Mouse (Mus musculus) adrenal gland, adult (tissue): ENCODE results near the gene Ttc3.
A peak's percentile ranks its signal among the peaks of the same experiment; 100 is the strongest.
"Not testable (repeated sequence)": the region's sequence is repeated elsewhere in the genome, so short reads cannot be mapped to it uniquely, and the experiment has no call there.

Experiments
- DNase-seq, 2 experiments: peaks; one replicate each; pipeline ENCODE4 v3.0.0; 2022 to 2023; ENCODE audit warnings: low spot score in 1 of 2; ENCODE audit not compliant: inconsistent age in 2 of 2

Ttc3 gene

DNA sequence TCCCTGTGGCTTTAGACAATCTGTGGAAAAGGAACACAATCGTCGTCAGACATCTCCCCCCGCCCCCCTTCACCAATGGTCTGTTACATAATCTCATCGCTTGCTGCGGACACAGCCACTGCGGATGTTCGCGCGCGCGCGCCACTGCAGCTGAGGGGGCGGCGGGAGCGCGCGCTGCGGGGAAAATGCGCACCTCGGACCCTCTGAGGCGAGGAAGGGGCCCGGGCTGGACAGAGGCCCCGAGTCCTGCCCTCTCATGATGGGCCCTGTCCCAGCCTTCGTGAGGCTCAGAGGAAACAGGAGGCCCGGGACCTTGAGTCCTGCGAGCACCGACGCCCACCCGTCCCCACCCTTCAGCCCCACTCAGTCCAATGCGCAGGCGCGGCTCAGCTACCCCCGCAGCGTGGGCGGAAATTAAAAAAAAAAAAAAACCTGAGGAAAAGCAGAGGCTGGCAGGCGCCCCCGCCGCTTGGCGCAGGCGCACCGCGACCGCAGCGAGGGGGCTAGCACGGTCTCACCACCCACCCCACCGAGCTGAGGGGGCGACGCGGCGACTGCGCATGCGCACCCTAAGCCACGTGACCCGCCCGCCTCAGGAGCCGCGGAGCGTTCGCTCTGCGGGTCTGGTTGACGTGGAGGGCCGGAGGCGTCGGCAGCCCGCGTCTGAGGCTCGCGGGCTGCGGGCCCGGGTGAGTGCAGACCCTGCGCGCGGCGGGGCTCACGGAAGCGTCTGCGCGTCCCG lies at the start of gene Ttc3:
TSS of gene Ttc3 (plus strand) at position 446 of the 742 bp plus-strand sequence.
- peak; percentile 97 for DNase-seq

DNA sequence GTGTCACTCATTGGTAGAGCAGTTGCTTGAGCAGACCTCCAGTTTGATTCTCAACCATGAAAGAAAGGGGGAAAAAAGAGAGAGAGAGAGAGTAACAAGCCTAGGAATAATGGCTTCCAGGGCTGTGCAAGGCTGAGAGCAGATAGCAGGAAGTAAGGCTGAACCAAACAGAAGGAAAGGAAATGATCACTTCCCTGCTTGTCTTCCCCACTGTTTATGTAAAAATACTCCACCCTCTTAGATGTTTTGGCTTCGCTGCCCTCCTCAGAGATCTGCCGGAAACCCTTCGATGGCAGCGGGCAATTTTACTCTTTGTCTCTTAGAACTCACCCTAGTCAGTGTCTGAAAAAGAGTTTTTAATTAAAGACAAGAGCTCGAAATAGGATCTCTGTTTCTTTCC lies 46.7 kb upstream of the Ttc3 start:
- DNase-seq: no peak

DNA sequence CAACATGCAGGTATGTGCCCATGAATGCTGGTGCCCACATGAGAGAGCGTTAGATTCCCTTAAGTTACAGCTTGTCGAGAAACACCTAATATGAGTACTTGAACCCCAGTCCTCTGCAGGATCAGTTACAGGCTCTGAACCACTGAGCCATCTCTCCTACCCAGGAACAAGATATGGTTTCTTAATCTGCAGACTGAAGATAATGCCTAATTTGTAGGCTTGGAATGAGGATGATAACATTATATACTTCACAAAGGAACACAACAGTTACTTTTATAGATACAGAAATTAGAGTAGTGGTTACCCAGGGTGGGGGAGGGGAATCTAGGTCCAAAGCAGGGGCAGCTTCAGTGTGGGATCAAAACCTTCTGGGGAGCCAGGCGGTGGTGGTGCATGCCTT lies 44.4 kb upstream of the Ttc3 start:
- no peak for DNase-seq

- DNase-seq: peak; percentile 73 to 88
Measured at GRCm38 (mm10) chr16:94327781-94328711, 42.4 kb upstream of the Ttc3 start, which contains the start of gene Ripply3. Gene Ripply3, plus strand, starts transcription at chr16:94328420.

GRCm38 (mm10) chr16:94328881-94329867 lies 41.2 kb upstream of the Ttc3 start:
- DNase-seq: peak in 1 of 2 experiments; percentile 51

- peak in 1 of 2 experiments; percentile 21 for DNase-seq
Measured at GRCm38 (mm10) chr16:94330429-94330828, 40.0 kb upstream of the Ttc3 start.

GRCm38 (mm10) chr16:94331233-94331885 lies 39.1 kb upstream of the Ttc3 start:
- no peak for DNase-seq

DNA sequence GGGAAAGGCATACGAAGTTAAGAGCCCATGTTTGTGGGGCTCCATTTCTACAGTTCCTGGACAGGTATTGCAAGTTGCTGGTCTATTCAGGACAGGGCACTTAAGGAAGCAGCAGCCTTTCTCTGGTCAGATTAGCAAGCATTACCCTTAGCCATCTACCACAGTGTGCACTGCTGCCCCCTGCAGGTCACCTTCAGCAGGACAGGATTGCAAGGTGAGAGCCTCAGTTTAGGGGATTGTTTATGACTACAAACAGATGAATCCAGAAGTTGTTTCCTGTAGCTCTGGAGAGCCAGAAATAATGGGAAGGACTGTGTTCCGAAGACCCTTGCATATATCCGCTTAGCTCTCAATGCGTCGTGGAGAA lies 38.5 kb upstream of the Ttc3 start:
- peak; percentile 67 to 88 for DNase-seq

DNA sequence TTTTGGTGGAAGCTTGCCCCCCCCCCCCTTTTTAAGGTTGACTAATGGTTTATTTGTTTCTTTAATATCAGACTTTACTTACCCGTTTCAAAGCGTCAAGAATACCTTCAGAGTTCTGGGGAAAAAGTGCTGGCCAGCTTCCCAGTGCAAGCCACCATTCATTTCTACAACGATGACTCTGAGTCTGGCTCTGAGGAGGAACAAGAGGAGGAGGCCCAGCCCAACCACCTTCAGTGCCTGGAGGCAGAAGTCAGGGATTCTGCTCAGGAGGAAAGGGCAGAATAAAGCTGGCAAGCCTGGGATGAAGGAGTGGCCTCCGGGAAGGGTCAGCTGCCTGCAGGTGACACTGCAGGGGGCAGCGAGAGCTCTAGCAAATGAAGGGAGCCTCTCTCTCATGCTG lies 34.8 kb upstream of the Ttc3 start:
- no peak for DNase-seq

GRCm38 (mm10) chr16:94339164-94340160 lies 31.0 kb upstream of the Ttc3 start:
- not testable (repeated sequence) for DNase-seq

- no peak for DNase-seq
Measured at GRCm38 (mm10) chr16:94345733-94346132, 24.7 kb upstream of the Ttc3 start.

DNA sequence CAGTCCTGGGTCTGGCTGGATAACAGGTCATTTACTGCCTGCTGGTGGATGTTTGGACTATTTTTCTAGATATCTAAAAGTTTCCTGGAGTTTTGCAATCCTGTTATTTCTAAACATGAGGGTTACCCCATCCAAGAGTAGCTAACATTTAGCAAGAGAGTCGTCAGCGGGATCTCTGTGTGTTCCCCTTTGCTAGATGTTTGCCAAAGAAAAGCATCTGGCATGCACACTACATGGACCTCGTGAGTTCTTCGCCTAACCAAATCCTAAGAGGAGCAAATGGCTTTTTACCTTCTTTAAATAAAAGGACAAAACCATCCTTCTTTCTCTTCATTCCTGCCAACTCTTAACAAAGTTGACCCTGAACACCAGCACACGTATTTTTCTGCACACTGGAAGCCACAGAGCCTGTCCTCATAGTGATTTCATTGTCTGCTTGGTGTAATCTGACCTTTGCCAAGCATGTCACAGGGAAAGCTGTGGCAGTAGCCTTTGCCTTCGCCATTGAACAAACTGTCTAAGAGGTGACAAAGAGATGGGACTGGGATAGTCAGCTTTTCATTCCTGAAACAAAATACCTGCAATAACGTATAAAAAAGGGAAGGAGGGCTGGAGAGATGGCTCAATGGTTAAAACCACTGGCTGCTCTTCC lies 23.2 kb upstream of the Ttc3 start:
- DNase-seq: peak in 1 of 2 experiments; percentile 73

DNA sequence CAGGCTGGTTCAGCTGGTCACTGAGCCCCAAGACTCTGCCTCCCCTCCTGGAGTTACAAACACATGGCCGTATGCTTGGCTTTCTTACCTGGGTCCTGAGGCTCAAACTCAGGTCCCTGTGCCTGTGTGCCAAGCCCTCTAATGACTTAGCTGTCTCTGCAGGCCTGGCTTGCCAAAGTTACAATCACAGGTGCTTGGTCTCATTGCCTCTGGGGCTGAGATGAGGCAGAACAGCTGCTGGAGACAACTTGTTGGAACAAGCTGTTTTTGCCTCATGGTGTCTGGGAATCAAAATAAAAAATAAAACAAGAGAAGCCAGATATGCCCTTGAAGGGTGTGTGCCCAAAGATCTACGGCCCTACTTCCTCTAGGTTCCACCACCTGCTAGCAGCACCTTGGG lies 21.6 kb upstream of the Ttc3 start:
- no peak for DNase-seq

DNA sequence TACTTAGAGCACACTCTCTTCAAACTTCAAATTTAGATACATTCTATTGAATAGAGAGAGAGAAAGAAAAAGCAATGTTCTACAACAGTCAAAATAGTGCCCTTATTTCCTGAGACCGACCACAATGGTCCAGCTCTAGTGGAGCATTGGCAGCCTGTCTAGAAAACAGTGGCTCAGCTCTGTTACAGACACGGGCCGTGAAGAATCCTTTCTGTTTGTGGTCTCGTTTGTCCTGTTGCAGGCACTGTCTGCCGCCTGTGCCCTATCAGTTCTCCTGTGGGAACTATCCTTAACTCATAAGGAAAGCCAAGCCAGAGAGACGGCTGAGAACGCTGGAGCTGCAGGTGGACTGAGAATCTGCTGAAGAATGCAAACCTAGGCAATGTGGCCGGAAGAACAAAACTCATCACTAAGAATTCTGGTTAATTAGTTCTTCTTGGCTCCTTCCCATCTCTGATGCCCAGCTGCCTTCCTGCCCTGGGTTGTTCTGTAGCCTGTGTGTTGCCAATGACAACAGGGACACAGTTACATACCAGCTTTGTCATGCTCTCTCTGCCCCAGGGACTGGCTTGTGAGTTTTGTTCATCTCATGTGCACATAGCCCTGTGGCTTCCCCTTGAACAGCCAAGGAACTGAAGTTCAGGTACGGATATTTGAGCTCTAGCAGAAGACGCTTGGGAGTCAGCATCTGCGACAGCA lies 20.7 kb upstream of the Ttc3 start:
- DNase-seq: no peak

GRCm38 (mm10) chr16:94350287-94350677 lies 20.1 kb upstream of the Ttc3 start:
- no peak for DNase-seq

- DNase-seq: no peak
Measured at GRCm38 (mm10) chr16:94354450-94354849, 16.0 kb upstream of the Ttc3 start.

GRCm38 (mm10) chr16:94356046-94356445 lies 14.4 kb upstream of the Ttc3 start:
- DNase-seq: no peak
